Mouse (Mus musculus): ENCODE measurements around the gene Pip4k2a. TPM values are rescaled to one million over a fixed set of nuclear protein-coding genes. Genes with fewer than 3 reads are reported as not detected.

Gene Pip4k2a
- polyA plus RNA-seq, 1 experiment from 2014 or later, result 13.5 TPM

GRCm38 (mm10) chr2:18799265-18799965 lies 198.5 kb downstream of the Pip4k2a start:
- Histone ChIP-seq H3K27me3 (ENCODE audit: control insufficient read depth, insufficient read depth, low read depth, low read length) (peaks cover 57% of the 10 kb centered on the region), H3K36me3 (ENCODE audit: control insufficient read depth, insufficient read depth) (no peaks in the 10 kb centered on the region), H3K9me3 (replicated peaks; ENCODE audit: control insufficient read depth, low read length) (no peaks in the 10 kb centered on the region), H3K4me2 (ENCODE audit: low read depth, low read length) (no peak overlapping the region), H3K27ac (ENCODE audit: low read length) (no peak overlapping the region), H3K4me3 (ENCODE audit: low read depth, low read length) (no peak overlapping the region), H3K4me1 (ENCODE audit: control insufficient read depth, low read depth, low read length) (no peaks in the 10 kb centered on the region; the same call in 1 of the 2 replicates), H3K9ac (ENCODE audit: low read depth, low read length) (no peak overlapping the region)
- no peak for ATAC-seq (ENCODE audit: low read depth)
- WGBS (ENCODE audit: insufficient replicate concordance), result 12% methylated on average over 17 of the region's 17 CpGs

- Histone ChIP-seq H3K9ac (ENCODE audit: low read depth, low read length) (no peak overlapping the region), H3K9me3 (replicated peaks; ENCODE audit: control insufficient read depth, low read length) (no peaks in the 10 kb centered on the region), H3K27me3 (ENCODE audit: control insufficient read depth, insufficient read depth, low read depth, low read length) (peaks cover 52% of the 10 kb centered on the region), H3K4me3 (ENCODE audit: low read depth, low read length) (no peak overlapping the region), H3K4me1 (ENCODE audit: control insufficient read depth, low read depth, low read length) (no peaks in the 10 kb centered on the region; the same call in 1 of the 2 replicates), H3K4me2 (ENCODE audit: low read depth, low read length) (no peak overlapping the region), H3K36me3 (ENCODE audit: control insufficient read depth, insufficient read depth) (no peaks in the 10 kb centered on the region), H3K27ac (ENCODE audit: low read length) (no peak overlapping the region)
- 76% methylated on average over 8 of the region's 8 CpGs for WGBS (ENCODE audit: insufficient replicate concordance)
- ATAC-seq (ENCODE audit: low read depth), result no peak
These were observed 200.2 kb downstream of the Pip4k2a start for GRCm38 (mm10) chr2:18797776-18798175.

GRCm38 (mm10) chr2:18794261-18794660 lies 203.7 kb downstream of the Pip4k2a start:
- no peak overlapping the region for H3K9ac ChIP-seq (ENCODE audit: low read depth, low read length)
- H3K4me3 ChIP-seq (ENCODE audit: low read depth, low read length), result no peak overlapping the region
- WGBS (ENCODE audit: insufficient replicate concordance), result 62% methylated on average over 4 of the region's 4 CpGs
- no peaks in the 10 kb centered on the region for H3K36me3 ChIP-seq (ENCODE audit: control insufficient read depth, insufficient read depth)
- H3K27ac ChIP-seq (ENCODE audit: low read length), result no peak overlapping the region
- H3K4me2 ChIP-seq (ENCODE audit: low read depth, low read length), result no peak overlapping the region
- ATAC-seq (ENCODE audit: low read depth), result no peak
- H3K4me1 ChIP-seq (ENCODE audit: control insufficient read depth, low read depth, low read length), result no peaks in the 10 kb centered on the region
- peaks cover 18% of the 10 kb centered on the region for H3K27me3 ChIP-seq (ENCODE audit: control insufficient read depth, insufficient read depth, low read depth, low read length)
- no peaks in the 10 kb centered on the region for H3K9me3 ChIP-seq (replicated peaks; ENCODE audit: control insufficient read depth, low read length)

Other genes starting within 250 kb of the Pip4k2a start
- 0.12 and 0.15 TPM in 2 replicates for gene 4930426L09Rik, start 217 bp upstream of the Pip4k2a start, polyA plus RNA-seq (2015; fragmentation: Nextera tagmentation; extraction: Ambion mirVana)
- gene Armc3, start 201.2 kb upstream of the Pip4k2a start, polyA plus RNA-seq (2015; fragmentation: Nextera tagmentation; extraction: Ambion mirVana), result 0.06 and 0.11 TPM in 2 replicates